In genomic region chr5:135908989-135909388, GRCm38 (mm10) we compare ENCODE assay signal across 14 mouse cellular contexts. TPM values are rescaled to one million over a fixed set of nuclear protein-coding genes. Genes with fewer than 3 reads are reported as not detected.
DNase-seq lines count a peak whose midpoint lies in the region; ATAC-seq and TF ChIP-seq lines count a peak whose summit lies in the region.
"Had no signal": no experiment of that assay in that cellular context is flagged by ENCODE, and none has a peak within 500 bp of the region (broad histone marks: within the 10 kb centered on the region; RNA-seq: fewer than 3 reads in every experiment).

No protein-coding gene starts in this region.

- no peak overlapping the region for H3K9ac ChIP-seq in liver, embryonic 13.5 days
- no peak overlapping the region for H3K9ac ChIP-seq in forebrain, embryonic 12.5 days
- H3K9ac ChIP-seq in stomach, postnatal 0 days (ENCODE audit: low read length): no peak overlapping the region
- H3K9ac ChIP-seq: embryonic facial prominence, embryonic 13.5 days; neural tube, embryonic 13.5 days had no signal

- TF ChIP-seq EP300 in stomach, postnatal 0 days (optimal IDR thresholded peaks at IDR 0.05): no peak

- H3K27me3 ChIP-seq in liver, embryonic 13.5 days: no peaks in the 10 kb centered on the region
- H3K27me3 ChIP-seq in forebrain, embryonic 12.5 days: no peaks in the 10 kb centered on the region
- H3K27me3 ChIP-seq in stomach, postnatal 0 days (ENCODE audit: control insufficient read depth, insufficient read depth, low read length): no peaks in the 10 kb centered on the region
- H3K27me3 ChIP-seq: embryonic facial prominence, embryonic 13.5 days; neural tube, embryonic 13.5 days had no signal

- no peak for ATAC-seq in liver, embryonic 13.5 days (ENCODE audit: low read depth)
- ATAC-seq in forebrain, embryonic 12.5 days (ENCODE audit: low FRiP score): no peak
- no peak for ATAC-seq in stomach, postnatal 0 days (ENCODE audit: low FRiP score, low TSS enrichment)

- H3K4me3 ChIP-seq in liver, embryonic 13.5 days (replicated peaks): no peak overlapping the region
- H3K4me3 ChIP-seq in macrophage (ENCODE audit: inconsistent target): no peak overlapping the region
- H3K4me3 ChIP-seq in forebrain, embryonic 12.5 days (replicated peaks): no peak overlapping the region
- H3K4me3 ChIP-seq in stomach, postnatal 0 days (ENCODE audit: low read depth, low read length): no peak overlapping the region
- H3K4me3 ChIP-seq: embryonic facial prominence, embryonic 13.5 days; neural tube, embryonic 13.5 days had no signal

- H3K4me1 ChIP-seq in liver, embryonic 13.5 days (replicated peaks): peaks cover 73% of the 10 kb centered on the region
- H3K4me1 ChIP-seq in forebrain, embryonic 12.5 days: peaks cover 19% of the 10 kb centered on the region
- no peaks in the 10 kb centered on the region for H3K4me1 ChIP-seq in stomach, postnatal 0 days (replicated peaks; ENCODE audit: control insufficient read depth, insufficient read depth)

- H3K79me2 ChIP-seq in macrophage (ENCODE audit: inconsistent target): peaks cover 93% of the 10 kb centered on the region

- peaks cover 78% of the 10 kb centered on the region for H3K36me3 ChIP-seq in liver, embryonic 13.5 days
- peaks cover 22% of the 10 kb centered on the region; the same call in 1 of the 2 replicates for H3K36me3 ChIP-seq in macrophage (ENCODE audit: inconsistent target)
- peaks cover 66% of the 10 kb centered on the region for H3K36me3 ChIP-seq in forebrain, embryonic 12.5 days (replicated peaks)
- H3K36me3 ChIP-seq in stomach, postnatal 0 days (ENCODE audit: control insufficient read depth, insufficient read depth, low read length): peaks cover 29% of the 10 kb centered on the region

- DNase-seq in adrenal gland, adult 2 months: peak; percentile 34
- no peak for DNase-seq in adrenal gland, postnatal 14 days
- DNase-seq in lung, adult 18-20 months: peak; percentile 22 to 31
- DNase-seq in lung, postnatal 14 days: no peak
- no peak for DNase-seq in liver, embryonic 13.5 days
- DNase-seq in stomach, postnatal 0 days (ENCODE audit: low spot score): no peak
- DNase-seq: cerebellum, adult 11 months; right cerebral cortex, postnatal 4 days; thymus, adult 2 months had no signal

- H3K4me2 ChIP-seq in liver, embryonic 13.5 days: no peak overlapping the region
- no peak overlapping the region for H3K4me2 ChIP-seq in forebrain, embryonic 12.5 days
- no peak overlapping the region for H3K4me2 ChIP-seq in stomach, postnatal 0 days (replicated peaks; ENCODE audit: low read depth)
- H3K4me2 ChIP-seq: embryonic facial prominence, embryonic 13.5 days; neural tube, embryonic 13.5 days had no signal

- 87% methylated on average over 16 of the region's 16 CpGs for WGBS in liver, embryonic 13.5 days (ENCODE audit: insufficient replicate concordance)
- WGBS in macrophage (ENCODE audit: missing documents): 83% methylated on average over 11 of the region's 16 CpGs
- WGBS in forebrain, embryonic 12.5 days: 95% methylated on average over 16 of the region's 16 CpGs
- 91% methylated on average over 16 of the region's 16 CpGs for WGBS in stomach, postnatal 0 days

- peak overlapping the region; percentile 44 for H3K27ac ChIP-seq in liver, embryonic 13.5 days
- H3K27ac ChIP-seq in macrophage: peak overlapping the region; percentile 38
- H3K27ac ChIP-seq in forebrain, embryonic 12.5 days: no peak overlapping the region; the same call in 1 of the 2 replicates
- no peak overlapping the region for H3K27ac ChIP-seq in stomach, postnatal 0 days (replicated peaks)
- H3K27ac ChIP-seq: embryonic facial prominence, embryonic 13.5 days; kidney, postnatal 0 days; neural tube, embryonic 13.5 days had no signal

- no peak for TF ChIP-seq CTCF in stomach, postnatal 0 days (IDR thresholded peaks at IDR 0.05; ENCODE audit: low read depth)

- H3K9me3 ChIP-seq in liver, embryonic 13.5 days (replicated peaks): no peaks in the 10 kb centered on the region
- no peaks in the 10 kb centered on the region for H3K9me3 ChIP-seq in forebrain, embryonic 12.5 days
- no peaks in the 10 kb centered on the region for H3K9me3 ChIP-seq in stomach, postnatal 0 days (ENCODE audit: control insufficient read depth, low read length)
- H3K9me3 ChIP-seq: embryonic facial prominence, embryonic 13.5 days; neural tube, embryonic 13.5 days had no signal

RNA-seq across cellular contexts. Expression of gene Hspb1, which starts 21.3 kb away (rescaled TPM):
- 100 to 1,000 TPM; 236 to 614 TPM for total RNA-seq in adrenal gland, adult 2 months (2021)
- 309 and 678 TPM in 2 replicates for polyA plus RNA-seq in adrenal gland, adult 2 months (2012; rRNA removed)
- total RNA-seq in adrenal gland, postnatal 14 days (2021): 64.7 and 97.7 TPM in 2 replicates
- 6.4 and 7.3 TPM in 2 replicates for polyA plus RNA-seq in liver, embryonic 13.5 days (2015; fragmentation: Nextera tagmentation; extraction: Ambion mirVana)
- 1 to 10 TPM in 1 of 26 experiments, not detected in 25; 7.5 TPM for total RNA-seq in macrophage (2018; cell fraction: chromatin; rRNA removed)
- 1 to 10 TPM in 1 of 26 experiments, under 1 TPM in 15, not detected in 10; 0.14 to 1.1 (median 0.39) TPM for total RNA-seq in macrophage (2018; cell fraction: cytosol; rRNA removed)
- under 1 TPM in 1 of 26 experiments, not detected in 25; 0.70 TPM for total RNA-seq in macrophage (2018; cell fraction: nucleus; rRNA removed)
- polyA plus RNA-seq in macrophage (2018): 0.23 to 0.43 TPM in 2 of 3 replicates, not detected in the other
- 7.8 and 10.7 TPM in 2 replicates for polyA plus RNA-seq in forebrain, embryonic 12.5 days (2016; fragmentation: Nextera tagmentation; extraction: Ambion mirVana)
- 1,235 and 1,355 TPM in 2 replicates for polyA plus RNA-seq in stomach, postnatal 0 days (2015; fragmentation: Nextera tagmentation; extraction: Ambion mirVana)

RNA-seq across cellular contexts. Expression of gene Ywhag, which starts 25.4 kb away (rescaled TPM):
- 100 to 1,000 TPM; 563 to 611 TPM for total RNA-seq in adrenal gland, adult 2 months (2021)
- 227 and 268 TPM in 2 replicates for polyA plus RNA-seq in adrenal gland, adult 2 months (2012; rRNA removed)
- total RNA-seq in adrenal gland, postnatal 14 days (2021): 462 and 482 TPM in 2 replicates
- 80.8 and 100 TPM in 2 replicates for polyA plus RNA-seq in liver, embryonic 13.5 days (2015; fragmentation: Nextera tagmentation; extraction: Ambion mirVana)
- 100 to 1,000 TPM in 20 of 26 experiments, 10 to 100 TPM in 6; 53.4 to 231 (median 136) TPM for total RNA-seq in macrophage (2018; cell fraction: chromatin; rRNA removed)
- 100 to 1,000 TPM; 212 to 334 (median 277) TPM for total RNA-seq in macrophage (2018; cell fraction: cytosol; rRNA removed)
- total RNA-seq in macrophage (2018; cell fraction: nucleus; rRNA removed): 100 to 1,000 TPM in 24 of 26 experiments, 10 to 100 TPM in 2; 92.5 to 392 (median 213) TPM
- 161 to 315 TPM (median 200 TPM) in 3 replicates for polyA plus RNA-seq in macrophage (2018)
- polyA plus RNA-seq in forebrain, embryonic 12.5 days (2016; fragmentation: Nextera tagmentation; extraction: Ambion mirVana): 410 and 460 TPM in 2 replicates
- 86.0 and 89.2 TPM in 2 replicates for polyA plus RNA-seq in stomach, postnatal 0 days (2015; fragmentation: Nextera tagmentation; extraction: Ambion mirVana)

Comparison
In these comparisons a context has a peak if more than half of its experiments do, and no peak if none do; other contexts are left out.
1. DNase-seq: peak in adrenal gland, adult 2 months (single experiment) and lung, adult 18-20 months (2 of 2); none in adrenal gland, postnatal 14 days (single experiment), lung, postnatal 14 days (single experiment), liver, embryonic 13.5 days (single experiment) and stomach, postnatal 0 days (single experiment).
2. H3K27ac ChIP-seq: peak in liver, embryonic 13.5 days (single experiment) and macrophage (single experiment); none in forebrain, embryonic 12.5 days (single experiment) and stomach, postnatal 0 days (single experiment).
3. RNA of gene Hspb1, which starts 21.3 kb away (polyA plus RNA-seq): 1,235 to 1,355 TPM in stomach, postnatal 0 days and 309 to 678 TPM in adrenal gland, adult 2 months; 7.8 to 10.7 TPM in forebrain, embryonic 12.5 days, 6.4 to 7.3 TPM in liver, embryonic 13.5 days and 0.23 to 0.43 TPM in macrophage; every median in the first group is over 10 times any median in the second.